Mouse (Mus musculus) megakaryocyte, embryonic 14.5 days (primary cell): Measurements from ENCODE around the gene Ldlrad3. TPM values are rescaled to one million over a fixed set of nuclear protein-coding genes. Genes with fewer than 3 reads are reported as not detected.

Experiments used
- H3K27me3 ChIP-seq: replicated peaks from 2 replicates; pipeline ENCODE3; 2012; ENCODE audit warnings: inconsistent platforms
- H3K36me3 ChIP-seq: replicated peaks from 2 replicates; pipeline ENCODE3; 2012; ENCODE audit warnings: low read length, inconsistent platforms, mixed read lengths
- H3K4me1 ChIP-seq: 2 replicates; pipeline ENCODE4 v1.6.1; 2012; ENCODE audit warnings: inconsistent platforms
- H3K4me3 ChIP-seq: replicated peaks from 2 replicates; pipeline ENCODE3; 2012; ENCODE audit warnings: moderate library complexity, mild to moderate bottlenecking, inconsistent platforms
- H3K9me3 ChIP-seq: 2 replicates; pipeline ENCODE4 v1.6.1; 2012; ENCODE audit warnings: inconsistent platforms
- FLI1 ChIP-seq: IDR thresholded peaks from 2 replicates; pipeline ENCODE4 v1.6.1; 2012; ENCODE audit warnings: low read length, inconsistent platforms, mixed read lengths
- GATA1 ChIP-seq: IDR thresholded peaks from 3 replicates; pipeline ENCODE4 v1.6.1; 2012; ENCODE audit warnings: mixed read lengths, low read length, inconsistent platforms, borderline replicate concordance
- polyA plus RNA-seq: library from polyadenylated mRNA; stranded (reverse); fragments of >175 nt; gene quantifications from 2 replicates; pipeline ENCODE4 v1.2.3, GENCODE M21; 2012; ENCODE audit warnings: low replicate concordance; ENCODE audit not compliant: insufficient read depth

Ldlrad3 gene
- polyA plus RNA-seq, 1 experiment, result 0.22 TPM

- H3K4me3 ChIP-seq, result no peak overlapping the region
- H3K36me3 ChIP-seq, result no peaks in the 10 kb centered on the region
- H3K27me3 ChIP-seq, result peaks cover 2% of the 10 kb centered on the region
- no peaks in the 10 kb centered on the region for H3K9me3 ChIP-seq
- no peaks in the 10 kb centered on the region for H3K4me1 ChIP-seq
- TF ChIP-seq FLI1, result no peak
- TF ChIP-seq GATA1, result no peak
These were observed 53.1 kb downstream of the Ldlrad3 start for GRCm38 (mm10) chr2:102132945-102133558.

GRCm38 (mm10) chr2:102130198-102130845, 55.9 kb downstream of the Ldlrad3 start:
- Histone ChIP-seq H3K4me1 (no peaks in the 10 kb centered on the region), H3K9me3 (no peaks in the 10 kb centered on the region), H3K4me3 (no peak overlapping the region), H3K27me3 (peaks cover 5% of the 10 kb centered on the region), H3K36me3 (no peaks in the 10 kb centered on the region)
- no peak for TF ChIP-seq FLI1
- no peak for TF ChIP-seq GATA1

- Histone ChIP-seq H3K4me1 (no peaks in the 10 kb centered on the region), H3K4me3 (no peak overlapping the region), H3K27me3 (peaks cover 5% of the 10 kb centered on the region), H3K9me3 (no peaks in the 10 kb centered on the region), H3K36me3 (no peaks in the 10 kb centered on the region)
- TF ChIP-seq FLI1, result no peak
- TF ChIP-seq GATA1, result no peak
These were observed 57.0 kb downstream of the Ldlrad3 start for GRCm38 (mm10) chr2:102129235-102129634.

- Histone ChIP-seq H3K4me3 (no peak overlapping the region), H3K9me3 (no peaks in the 10 kb centered on the region), H3K4me1 (no peaks in the 10 kb centered on the region), H3K27me3 (peaks cover 9% of the 10 kb centered on the region), H3K36me3 (no peaks in the 10 kb centered on the region)
- TF ChIP-seq GATA1 (no peak), FLI1 (no peak)
These were observed 57.6 kb downstream of the Ldlrad3 start for GRCm38 (mm10) chr2:102128500-102129030.

- no peaks in the 10 kb centered on the region for H3K9me3 ChIP-seq
- H3K36me3 ChIP-seq, result no peaks in the 10 kb centered on the region
- H3K27me3 ChIP-seq, result peaks cover 8% of the 10 kb centered on the region
- no peaks in the 10 kb centered on the region for H3K4me1 ChIP-seq
- TF ChIP-seq FLI1, result no peak
- no peak for TF ChIP-seq GATA1
- H3K4me3 ChIP-seq, result no peak overlapping the region
These were observed 58.3 kb downstream of the Ldlrad3 start for GRCm38 (mm10) chr2:102127791-102128387.

- TF ChIP-seq GATA1, result no peak
- TF ChIP-seq FLI1, result no peak
- no peaks in the 10 kb centered on the region for H3K36me3 ChIP-seq
- no peak overlapping the region for H3K4me3 ChIP-seq
- H3K9me3 ChIP-seq, result no peaks in the 10 kb centered on the region
- H3K27me3 ChIP-seq, result peaks cover 8% of the 10 kb centered on the region
- no peaks in the 10 kb centered on the region for H3K4me1 ChIP-seq
These were observed 59.0 kb downstream of the Ldlrad3 start for GRCm38 (mm10) chr2:102127221-102127620.

GRCm38 (mm10) chr2:102126076-102126475, 60.1 kb downstream of the Ldlrad3 start:
- H3K36me3 ChIP-seq, result no peaks in the 10 kb centered on the region
- peaks cover 8% of the 10 kb centered on the region for H3K27me3 ChIP-seq
- H3K4me3 ChIP-seq, result no peak overlapping the region
- no peaks in the 10 kb centered on the region for H3K9me3 ChIP-seq
- no peaks in the 10 kb centered on the region for H3K4me1 ChIP-seq
- TF ChIP-seq GATA1 (no peak), FLI1 (no peak)

GRCm38 (mm10) chr2:102125042-102125441, 61.1 kb downstream of the Ldlrad3 start:
- peaks cover 8% of the 10 kb centered on the region for H3K27me3 ChIP-seq
- H3K36me3 ChIP-seq, result no peaks in the 10 kb centered on the region
- no peak overlapping the region for H3K4me3 ChIP-seq
- no peaks in the 10 kb centered on the region for H3K4me1 ChIP-seq
- no peaks in the 10 kb centered on the region for H3K9me3 ChIP-seq
- TF ChIP-seq GATA1 (no peak), FLI1 (no peak)

GRCm38 (mm10) chr2:102122146-102122515, 64.1 kb downstream of the Ldlrad3 start:
- no peak for TF ChIP-seq GATA1
- TF ChIP-seq FLI1, result no peak
- no peak overlapping the region for H3K4me3 ChIP-seq
- no peaks in the 10 kb centered on the region for H3K4me1 ChIP-seq
- no peaks in the 10 kb centered on the region for H3K9me3 ChIP-seq
- no peaks in the 10 kb centered on the region for H3K36me3 ChIP-seq
- H3K27me3 ChIP-seq, result peaks cover 8% of the 10 kb centered on the region

GRCm38 (mm10) chr2:102121440-102122145, 64.6 kb downstream of the Ldlrad3 start:
- TF ChIP-seq GATA1 (no peak), FLI1 (no peak)

More at GRCm38 (mm10) chr2:102121440-102122145, 64.6 kb downstream of the Ldlrad3 start:
- H3K4me3 ChIP-seq, result no peak overlapping the region
- H3K36me3 ChIP-seq, result no peaks in the 10 kb centered on the region
- H3K9me3 ChIP-seq, result no peaks in the 10 kb centered on the region
- no peaks in the 10 kb centered on the region for H3K4me1 ChIP-seq
- peaks cover 7% of the 10 kb centered on the region for H3K27me3 ChIP-seq
